9 mouse cellular contexts compared by ENCODE assay signal in the genomic region with DNA sequence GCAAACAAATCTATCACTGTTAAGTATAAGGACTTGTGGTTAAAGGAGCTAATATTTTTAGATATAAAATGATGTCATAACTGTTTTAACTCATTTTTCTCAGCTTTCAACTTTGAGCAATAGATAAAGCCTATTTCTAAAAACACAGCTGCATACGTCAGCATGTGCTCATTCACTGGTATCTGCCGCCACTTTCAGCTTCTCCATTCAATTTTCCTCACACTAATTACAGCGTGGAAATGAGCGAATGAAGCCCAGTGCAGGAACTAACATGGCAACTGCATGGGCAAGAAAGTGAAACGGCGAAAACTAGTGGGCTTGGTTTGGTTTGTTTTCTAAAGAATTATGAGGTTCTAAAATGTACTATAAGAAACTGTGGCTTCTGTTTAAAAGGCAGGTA. TPM values are rescaled to one million over a fixed set of nuclear protein-coding genes. Genes with fewer than 3 reads are reported as not detected.
A peak's percentile ranks its signal among the peaks of the same experiment; 100 is the strongest.
DNase-seq lines count a peak whose midpoint lies in the region; ATAC-seq and TF ChIP-seq lines count a peak whose summit lies in the region.
"Had no signal": no experiment of that assay in that cellular context is flagged by ENCODE, and none has a peak within 500 bp of the region (broad histone marks: within the 10 kb centered on the region; RNA-seq: fewer than 3 reads in every experiment).

No protein-coding gene starts in this region.

- H3K9ac ChIP-seq in heart, postnatal 0 days (replicated peaks; ENCODE audit: low read depth, low read length), result no peak overlapping the region; the same call in 1 of the 2 replicates
- H3K9ac ChIP-seq in intestine, embryonic 16.5 days (ENCODE audit: low read depth, low read length), result no peak overlapping the region
- H3K9ac ChIP-seq in neural tube, embryonic 15.5 days (replicated peaks), result no peak overlapping the region
- H3K9ac ChIP-seq in liver, embryonic 11.5 days (ENCODE audit: low read depth, low read length), result no peak overlapping the region

- TF ChIP-seq POLR2A in embryonic fibroblast, embryonic 13.5 days (IDR thresholded peaks at IDR 0.05; ENCODE audit: low read depth, low read length), result no peak

- H3K36me3 ChIP-seq in heart, postnatal 0 days (replicated peaks; ENCODE audit: control insufficient read depth, insufficient read depth, low read length), result no peaks in the 10 kb centered on the region
- no peaks in the 10 kb centered on the region for H3K36me3 ChIP-seq in intestine, embryonic 16.5 days (ENCODE audit: control insufficient read depth, insufficient read depth, low read length)
- no peaks in the 10 kb centered on the region for H3K36me3 ChIP-seq in neural tube, embryonic 15.5 days
- H3K36me3 ChIP-seq in liver, embryonic 11.5 days (ENCODE audit: control insufficient read depth, insufficient read depth, low read length), result no peaks in the 10 kb centered on the region

- H3K4me2 ChIP-seq in heart, postnatal 0 days (ENCODE audit: low read depth, low read length), result peak overlapping the region; percentile 60
- peak overlapping the region; percentile 22 for H3K4me2 ChIP-seq in intestine, embryonic 16.5 days (ENCODE audit: low read depth, low read length)
- peak overlapping the region; percentile 58 for H3K4me2 ChIP-seq in neural tube, embryonic 15.5 days
- no peak overlapping the region for H3K4me2 ChIP-seq in liver, embryonic 11.5 days

- no peak for ATAC-seq in heart, postnatal 0 days (ENCODE audit: insufficient read depth, low read depth)
- ATAC-seq in intestine, embryonic 16.5 days, result no peak
- no peak for ATAC-seq in neural tube, embryonic 15.5 days (ENCODE audit: low FRiP score)
- ATAC-seq in liver, embryonic 11.5 days (replicated peaks; ENCODE audit: low FRiP score), result no peak

- no peaks in the 10 kb centered on the region for H3K4me1 ChIP-seq in heart, postnatal 0 days (ENCODE audit: control insufficient read depth, insufficient read depth)
- H3K4me1 ChIP-seq in embryonic fibroblast, embryonic 13.5 days (ENCODE audit: control insufficient read depth, insufficient read depth, low read length), result no peaks in the 10 kb centered on the region
- no peaks in the 10 kb centered on the region for H3K4me1 ChIP-seq in intestine, embryonic 16.5 days (ENCODE audit: control insufficient read depth, insufficient read depth, low read length)
- no peaks in the 10 kb centered on the region for H3K4me1 ChIP-seq in neural tube, embryonic 15.5 days
- H3K4me1 ChIP-seq in liver, embryonic 11.5 days (replicated peaks; ENCODE audit: control insufficient read depth, insufficient read depth, low read length), result no peaks in the 10 kb centered on the region

- WGBS in heart, postnatal 0 days, result 49% methylated on average over 6 of the region's 6 CpGs
- 56% methylated on average over 6 of the region's 6 CpGs for WGBS in intestine, embryonic 16.5 days
- WGBS in neural tube, embryonic 15.5 days, result 36% methylated on average over 6 of the region's 6 CpGs
- WGBS in liver, embryonic 11.5 days, result 68% methylated on average over 6 of the region's 6 CpGs

- no peaks in the 10 kb centered on the region for H3K9me3 ChIP-seq in heart, postnatal 0 days (replicated peaks; ENCODE audit: control insufficient read depth, low read length)
- no peaks in the 10 kb centered on the region for H3K9me3 ChIP-seq in intestine, embryonic 16.5 days (ENCODE audit: control insufficient read depth, low read length)
- H3K9me3 ChIP-seq in neural tube, embryonic 15.5 days (replicated peaks), result no peaks in the 10 kb centered on the region
- H3K9me3 ChIP-seq in liver, embryonic 11.5 days (ENCODE audit: control insufficient read depth, low read length), result no peaks in the 10 kb centered on the region

- peak overlapping the region; percentile 65 for H3K4me3 ChIP-seq in heart, postnatal 0 days (ENCODE audit: low read depth, low read length)
- peak overlapping the region; percentile 21; the same call in 1 of the 2 replicates for H3K4me3 ChIP-seq in embryonic fibroblast, embryonic 13.5 days (ENCODE audit: insufficient read depth, low read length)
- 0 out of 2 replicates have a peak overlapping the region, but pooled peaks have one; percentile 30 for H3K4me3 ChIP-seq in intestine, embryonic 16.5 days (ENCODE audit: low read length)
- H3K4me3 ChIP-seq in neural tube, embryonic 15.5 days (replicated peaks), result peak overlapping the region; percentile 57
- H3K4me3 ChIP-seq in liver, embryonic 11.5 days (ENCODE audit: low read depth, low read length), result no peak overlapping the region

- H3K27me3 ChIP-seq in heart, postnatal 0 days (ENCODE audit: control insufficient read depth, insufficient read depth, low read length), result no peaks in the 10 kb centered on the region
- H3K27me3 ChIP-seq in intestine, embryonic 16.5 days (replicated peaks; ENCODE audit: control insufficient read depth, insufficient read depth, low read length), result no peaks in the 10 kb centered on the region
- H3K27me3 ChIP-seq in neural tube, embryonic 15.5 days (replicated peaks), result no peaks in the 10 kb centered on the region
- H3K27me3 ChIP-seq in liver, embryonic 11.5 days (replicated peaks; ENCODE audit: control insufficient read depth, insufficient read depth, low read length), result no peaks in the 10 kb centered on the region

- TF ChIP-seq EP300 in heart, postnatal 0 days (IDR thresholded peaks at IDR 0.05; ENCODE audit: low read depth), result no peak

- H3K27ac ChIP-seq in heart, postnatal 0 days (ENCODE audit: low read depth), result no peak overlapping the region
- H3K27ac ChIP-seq in embryonic fibroblast, embryonic 13.5 days (ENCODE audit: insufficient read depth, low read length), result no peak overlapping the region
- no peak overlapping the region for H3K27ac ChIP-seq in intestine, embryonic 16.5 days (ENCODE audit: low read length)
- H3K27ac ChIP-seq in neural tube, embryonic 15.5 days (replicated peaks), result no peak overlapping the region
- H3K27ac ChIP-seq in liver, embryonic 11.5 days (ENCODE audit: low read depth, low read length), result no peak overlapping the region
- H3K27ac ChIP-seq: left cerebral cortex, adult 2 months had no signal

- TF ChIP-seq CTCF in heart, postnatal 0 days (IDR thresholded peaks at IDR 0.05; ENCODE audit: low read depth), result no peak
- no peak for TF ChIP-seq CTCF in embryonic fibroblast, embryonic 13.5 days (IDR thresholded peaks at IDR 0.05; ENCODE audit: borderline replicate concordance, insufficient read depth, low read length)

- DNase-seq in heart, postnatal 0 days (ENCODE audit: low spot score), result no peak
- no peak for DNase-seq in heart, postnatal 4 days
- no peak for DNase-seq in liver, embryonic 11.5 days (ENCODE audit: low spot score)
- DNase-seq in right cerebral cortex, postnatal 25 days, result no peak
- no peak for DNase-seq in thymus, postnatal 14 days

RNA-seq across cellular contexts. Expression of gene Klhl13, which starts 1.4 kb away (rescaled TPM):
- 64.9 and 76.3 TPM in 2 replicates for total RNA-seq in heart, postnatal 0 days (2014; rRNA removed; ENCODE audit: low replicate concordance)
- polyA plus RNA-seq in heart, postnatal 0 days (2015; fragmentation: Nextera tagmentation; extraction: Ambion mirVana), result 34.9 and 35.7 TPM in 2 replicates
- 10 to 100 TPM; 33.2 to 41.4 TPM for total RNA-seq in heart, postnatal 4 days (2021)
- 19.8 and 21.3 TPM in 2 replicates for polyA plus RNA-seq in embryonic fibroblast, embryonic 13.5 days (2011; ENCODE audit: insufficient read length, low read depth, missing spikeins)
- polyA plus RNA-seq in intestine, embryonic 16.5 days (2015; fragmentation: Nextera tagmentation; extraction: Ambion mirVana), result 40.3 and 42.6 TPM in 2 replicates
- 123 and 136 TPM in 2 replicates for polyA plus RNA-seq in neural tube, embryonic 15.5 days (2015; fragmentation: Nextera tagmentation; extraction: Ambion mirVana)
- 17.2 and 20.8 TPM in 2 replicates for polyA plus RNA-seq in liver, embryonic 11.5 days (2014; fragmentation: Nextera tagmentation; extraction: Ambion mirVana)
